Mouse (Mus musculus) small intestine, adult 2 months (tissue): ENCODE results near the gene Olfr1238.

ENCODE experiments used
- CTCF ChIP-seq: fragments of 200-500 bp; IDR thresholded peaks from 2 replicates; pipeline ENCODE4 v1.5.1; 2012; ENCODE audit warnings: low read depth, mild to moderate bottlenecking, control low read depth, inconsistent platforms, low read length, moderate library complexity, mixed read lengths; ENCODE audit not compliant: insufficient replicate concordance, insufficient read length; ENCODE audit errors: extremely low read depth
- POLR2A ChIP-seq: fragments of 200-500 bp; IDR thresholded peaks from 2 replicates; pipeline ENCODE4 v1.6.1; 2012; ENCODE audit warnings: low read depth, mild to moderate bottlenecking, control low read depth, inconsistent platforms, low read length, moderate library complexity

GRCm38 (mm10) chr2:89414557-89414956 lies 5.1 kb upstream of the Olfr1238 start:
- TF ChIP-seq CTCF (no peak), POLR2A (no peak)
